Mouse (Mus musculus): Measurements from ENCODE around the gene Rimbp2.

DNA sequence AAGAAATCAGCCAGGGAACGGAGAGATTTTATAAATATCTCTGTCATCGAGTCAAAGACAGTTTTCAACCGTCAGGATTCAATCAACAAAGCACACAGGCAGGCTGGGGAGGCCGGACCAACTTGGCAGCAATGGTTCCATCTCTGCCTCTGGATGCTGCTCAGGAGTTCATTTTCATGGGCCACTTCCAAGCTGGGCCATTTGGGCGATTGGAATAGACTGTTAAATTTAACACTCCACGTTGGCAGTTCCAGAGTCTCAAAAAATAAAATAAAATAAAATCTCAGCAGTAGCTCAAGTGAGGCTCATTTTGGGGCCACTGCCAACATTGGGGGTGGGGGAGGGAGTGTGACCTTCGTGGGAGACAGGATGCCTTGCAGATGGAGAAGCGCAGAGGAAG is 137.7 kb downstream of the Rimbp2 start:
- TF ChIP-seq CTCF (IDR thresholded peaks at IDR 0.05; ENCODE audit: insufficient read depth, low read length): no peak
- TF ChIP-seq POLR2A (IDR thresholded peaks at IDR 0.05; ENCODE audit: borderline replicate concordance, extremely low read depth, low read depth, low read length): no peak

Measured in lung, adult 2 months (tissue).